Mouse (Mus musculus) heart, embryonic 16.5 days (tissue): Measurements from ENCODE around the gene Actr1a. TPM values are rescaled to one million over a fixed set of nuclear protein-coding genes. Genes with fewer than 3 reads are reported as not detected.
A peak's percentile ranks its signal among the peaks of the same experiment; 100 is the strongest.

ENCODE experiments used
- ATAC-seq: fragments of 200-750 bp; cut with Nextera tagmentation; replicated peaks from 2 replicates; pipeline ENCODE4 v1.8.0; 2017; ENCODE audit warnings: moderate number of reproducible peaks; ENCODE audit not compliant: insufficient read depth, low FRiP score; ENCODE audit errors: extremely low read depth
- H3K27ac ChIP-seq: fragments of 300-500 bp; sonication (generic); 2 replicates; pipeline ENCODE4 v1.5.1; 2014; ENCODE audit warnings: mild to moderate bottlenecking, low read length, control low read depth, moderate library complexity
- H3K27me3 ChIP-seq: fragments of 300-500 bp; sonication (generic); 2 replicates; pipeline ENCODE4 v1.6.1; 2014; ENCODE audit warnings: low read length, mixed read lengths; ENCODE audit not compliant: control insufficient read depth, insufficient read depth
- H3K36me3 ChIP-seq: fragments of 300-500 bp; sonication (generic); 2 replicates; pipeline ENCODE4 v1.6.1; 2014; ENCODE audit not compliant: control insufficient read depth, insufficient read depth
- H3K4me1 ChIP-seq: fragments of 300-500 bp; sonication (generic); 2 replicates; pipeline ENCODE4 v1.6.1; 2014; ENCODE audit warnings: low read length, mixed read lengths; ENCODE audit not compliant: control insufficient read depth, insufficient read depth
- H3K4me2 ChIP-seq: fragments of 300-500 bp; sonication (generic); 2 replicates; pipeline ENCODE4 v1.6.1; 2014; ENCODE audit warnings: low read depth, mild to moderate bottlenecking, control low read depth, low read length
- H3K4me3 ChIP-seq: fragments of 300-500 bp; sonication (generic); 2 replicates; pipeline ENCODE4 v1.5.1; 2014; ENCODE audit warnings: mild to moderate bottlenecking, control low read depth, low read length
- H3K9ac ChIP-seq: fragments of 300-500 bp; sonication (generic); 2 replicates; pipeline ENCODE4 v1.6.1; 2014; ENCODE audit warnings: low read length, control low read depth
- H3K9me3 ChIP-seq: fragments of 300-500 bp; sonication (generic); replicated peaks from 2 replicates; pipeline ENCODE4 v1.6.1; 2016; ENCODE audit warnings: low read length; ENCODE audit not compliant: control insufficient read depth
- WGBS: fragments of 180-500 bp; shearing (Covaris S2); extraction: QIAGEN DNeasy Blood & Tissue Kit; methylation state at CpG from one replicate; pipeline ENCODE4 v1.1.7; 2014; 5-methylcytosine and 5-hydroxymethylcytosine counted together
- polyA plus RNA-seq: library from polyadenylated mRNA; unstranded; fragments of >200 nt; fragmentation: Nextera tagmentation; extraction: Ambion mirVana; gene quantifications from 2 replicates; pipeline ENCODE4 v1.2.1, GENCODE M21; 2015

The Actr1a gene
- polyA plus RNA-seq, 1 experiment from 2014 or later = 126 TPM

DNA sequence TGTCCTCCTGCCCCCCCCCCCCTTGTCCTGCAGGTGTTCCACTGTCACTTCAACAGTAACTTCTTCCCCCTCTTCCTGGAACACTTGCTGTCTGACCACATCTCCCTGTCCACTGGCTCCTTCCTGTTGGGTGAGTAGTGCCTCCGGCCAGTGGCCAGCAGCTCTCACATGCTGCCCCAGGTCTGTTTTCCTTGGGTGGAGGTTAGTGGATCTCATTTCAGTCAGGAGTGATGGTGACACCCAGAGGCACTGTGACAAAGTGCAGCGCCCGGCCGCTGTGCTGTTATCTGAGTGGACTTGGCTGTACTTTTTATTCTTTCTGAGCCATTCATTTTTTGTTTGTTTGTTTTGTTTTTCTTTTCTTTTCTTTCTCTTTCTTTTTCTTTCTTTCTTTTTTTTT is 26.3 kb downstream of the Actr1a start:
- peak; percentile 67 for ATAC-seq
- no peaks in the 10 kb centered on the region for H3K36me3 ChIP-seq
- no peak overlapping the region for H3K4me3 ChIP-seq
- no peak overlapping the region for H3K27ac ChIP-seq
- H3K9me3 ChIP-seq = no peaks in the 10 kb centered on the region
- H3K27me3 ChIP-seq = no peaks in the 10 kb centered on the region
- 8% methylated on average over 4 of the region's 4 CpGs for WGBS
- no peak overlapping the region for H3K4me2 ChIP-seq
- H3K4me1 ChIP-seq = no peaks in the 10 kb centered on the region
- no peak overlapping the region for H3K9ac ChIP-seq

GRCm38 (mm10) chr19:46367798-46368590 is 27.6 kb downstream of the Actr1a start:
- no peaks in the 10 kb centered on the region for H3K36me3 ChIP-seq
- H3K27ac ChIP-seq = no peak overlapping the region
- no peak for ATAC-seq
- WGBS = 79% methylated on average over 23 of the region's 23 CpGs
- H3K9ac ChIP-seq = no peak overlapping the region
- H3K4me3 ChIP-seq = no peak overlapping the region
- H3K9me3 ChIP-seq = no peaks in the 10 kb centered on the region
- H3K4me2 ChIP-seq = no peak overlapping the region
- H3K4me1 ChIP-seq = no peaks in the 10 kb centered on the region
- H3K27me3 ChIP-seq = no peaks in the 10 kb centered on the region

DNA sequence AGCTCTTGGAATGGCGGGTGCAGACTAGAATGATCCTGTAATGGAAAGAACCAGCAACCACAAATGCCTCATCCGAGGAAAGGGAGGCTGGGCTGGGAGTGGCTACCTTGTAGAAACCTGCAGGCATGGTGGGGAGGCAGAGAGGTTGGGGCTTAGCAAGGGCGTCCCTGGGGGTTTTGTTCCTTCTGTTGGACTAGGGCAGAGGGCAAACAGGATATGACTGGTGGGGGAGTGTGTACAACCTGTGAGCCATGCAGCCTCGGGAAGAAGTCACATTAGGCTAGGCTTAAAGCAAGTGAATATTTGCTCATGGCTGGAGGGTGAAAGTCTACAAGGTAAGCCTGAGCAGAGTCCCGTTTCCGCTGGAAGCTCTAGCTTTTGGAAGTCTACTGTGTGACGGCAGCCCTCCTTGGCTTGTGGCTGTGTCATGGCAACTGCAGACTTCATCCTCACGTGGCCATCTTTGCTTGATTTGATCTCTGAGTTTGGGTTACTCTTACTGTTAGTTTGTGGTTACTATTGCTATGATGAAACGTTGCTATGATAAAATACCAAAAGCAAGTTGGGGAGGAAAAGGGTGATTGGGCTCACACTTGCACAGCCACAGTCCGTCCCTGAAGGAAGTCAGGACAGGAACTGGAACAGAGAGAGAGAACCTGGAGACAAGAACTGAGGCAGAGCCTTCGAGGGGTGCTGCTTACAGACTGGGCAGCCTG is 32.1 kb downstream of the Actr1a start:
- Histone ChIP-seq H3K36me3 (no peaks in the 10 kb centered on the region), H3K4me1 (no peaks in the 10 kb centered on the region), H3K4me2 (no peak overlapping the region), H3K27me3 (no peaks in the 10 kb centered on the region), H3K27ac (no peak overlapping the region), H3K9ac (no peak overlapping the region), H3K9me3 (no peaks in the 10 kb centered on the region), H3K4me3 (no peak overlapping the region)
- 73% methylated on average over 11 of the region's 11 CpGs for WGBS
- no peak for ATAC-seq

DNA sequence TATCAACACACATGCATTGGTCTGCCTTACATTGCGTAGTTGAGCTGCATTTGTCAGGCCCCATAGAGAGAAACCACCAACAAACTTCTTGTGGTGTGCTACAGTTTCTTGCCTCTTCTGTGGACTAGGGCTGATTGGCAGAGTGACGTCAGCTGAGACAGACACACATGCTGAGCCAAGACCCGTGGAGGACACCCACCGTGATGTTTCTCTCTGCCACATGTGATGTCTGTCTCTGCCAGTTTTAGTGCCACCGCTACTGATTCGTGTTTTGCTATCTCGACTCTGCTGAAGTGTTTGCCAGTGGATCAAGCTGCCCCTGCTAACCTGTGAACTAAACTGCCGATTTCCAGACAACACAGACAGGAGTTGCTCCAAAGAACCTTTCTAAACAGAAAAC is 33.4 kb downstream of the Actr1a start:
- Histone ChIP-seq H3K27me3 (0 out of 2 replicates have a peak, but pooled peaks cover 5% of the 10 kb centered on the region), H3K4me3 (no peak overlapping the region), H3K9ac (no peak overlapping the region), H3K36me3 (no peaks in the 10 kb centered on the region), H3K4me2 (no peak overlapping the region), H3K4me1 (peaks cover under 1% of the 10 kb centered on the region; the same call in 1 of the 2 replicates), H3K27ac (no peak overlapping the region), H3K9me3 (no peaks in the 10 kb centered on the region)
- no peak for ATAC-seq
- 69% methylated on average over 8 of the region's 8 CpGs for WGBS

DNA sequence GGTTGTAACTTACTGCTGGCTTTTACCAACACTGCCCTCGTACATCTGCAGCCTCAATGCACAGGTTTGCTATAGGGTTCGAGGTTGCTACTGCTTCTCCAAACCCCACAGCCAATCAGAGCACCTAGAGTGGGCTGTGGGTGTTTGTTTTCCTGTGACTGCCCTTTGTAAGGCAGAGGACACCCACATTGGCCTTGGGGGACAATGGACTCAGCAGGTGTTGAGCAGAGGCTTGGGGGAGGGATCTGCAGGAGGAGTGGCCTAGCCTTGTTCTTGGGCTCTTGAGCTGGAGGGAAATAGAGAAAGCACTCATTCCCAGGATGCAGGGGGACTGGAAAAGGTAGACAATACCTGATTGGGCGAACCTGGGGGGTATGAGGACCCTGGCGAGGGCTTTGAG is 37.2 kb downstream of the Actr1a start:
- Histone ChIP-seq H3K4me1 (peaks cover 2% of the 10 kb centered on the region; the same call in 1 of the 2 replicates), H3K27ac (peak overlapping the region; percentile 71), H3K4me2 (peak overlapping the region; percentile 65; the same call in 1 of the 2 replicates), H3K9me3 (no peaks in the 10 kb centered on the region), H3K36me3 (no peaks in the 10 kb centered on the region), H3K9ac (no peak overlapping the region), H3K4me3 (no peak overlapping the region), H3K27me3 (0 out of 2 replicates have a peak, but pooled peaks cover 8% of the 10 kb centered on the region)
- ATAC-seq = no peak
- 61% methylated on average over 4 of the region's 4 CpGs for WGBS

GRCm38 (mm10) chr19:46357344-46358280 is 37.9 kb downstream of the Actr1a start:
- H3K36me3 ChIP-seq = no peaks in the 10 kb centered on the region
- 0 out of 2 replicates have a peak, but pooled peaks have one; percentile 35 for ATAC-seq
- H3K9ac ChIP-seq = peak overlapping the region; percentile 61
- 0 out of 2 replicates have a peak, but pooled peaks cover 8% of the 10 kb centered on the region for H3K27me3 ChIP-seq
- H3K4me2 ChIP-seq = peak overlapping the region; percentile 65
- 17% methylated on average over 25 of the region's 25 CpGs for WGBS
- peak overlapping the region; percentile 71 for H3K27ac ChIP-seq
- H3K4me3 ChIP-seq = peak overlapping the region; percentile 50
- H3K4me1 ChIP-seq = peaks cover 2% of the 10 kb centered on the region; the same call in 1 of the 2 replicates
- no peaks in the 10 kb centered on the region for H3K9me3 ChIP-seq

- WGBS = 1% methylated on average over 29 of the region's 29 CpGs
- no peaks in the 10 kb centered on the region for H3K36me3 ChIP-seq
- no peaks in the 10 kb centered on the region for H3K9me3 ChIP-seq
- peak overlapping the region; percentile 50 for H3K4me3 ChIP-seq
- peaks cover 2% of the 10 kb centered on the region; the same call in 1 of the 2 replicates for H3K4me1 ChIP-seq
- peak; percentile 85 for ATAC-seq
- peak overlapping the region; percentile 61 for H3K9ac ChIP-seq
- H3K4me2 ChIP-seq = peak overlapping the region; percentile 65
- 0 out of 2 replicates have a peak overlapping the region, but pooled peaks have one; percentile 0 for H3K27ac ChIP-seq
- 0 out of 2 replicates have a peak, but pooled peaks cover 8% of the 10 kb centered on the region for H3K27me3 ChIP-seq
These were observed 38.8 kb downstream of the Actr1a start for GRCm38 (mm10) chr19:46356701-46357138.

DNA sequence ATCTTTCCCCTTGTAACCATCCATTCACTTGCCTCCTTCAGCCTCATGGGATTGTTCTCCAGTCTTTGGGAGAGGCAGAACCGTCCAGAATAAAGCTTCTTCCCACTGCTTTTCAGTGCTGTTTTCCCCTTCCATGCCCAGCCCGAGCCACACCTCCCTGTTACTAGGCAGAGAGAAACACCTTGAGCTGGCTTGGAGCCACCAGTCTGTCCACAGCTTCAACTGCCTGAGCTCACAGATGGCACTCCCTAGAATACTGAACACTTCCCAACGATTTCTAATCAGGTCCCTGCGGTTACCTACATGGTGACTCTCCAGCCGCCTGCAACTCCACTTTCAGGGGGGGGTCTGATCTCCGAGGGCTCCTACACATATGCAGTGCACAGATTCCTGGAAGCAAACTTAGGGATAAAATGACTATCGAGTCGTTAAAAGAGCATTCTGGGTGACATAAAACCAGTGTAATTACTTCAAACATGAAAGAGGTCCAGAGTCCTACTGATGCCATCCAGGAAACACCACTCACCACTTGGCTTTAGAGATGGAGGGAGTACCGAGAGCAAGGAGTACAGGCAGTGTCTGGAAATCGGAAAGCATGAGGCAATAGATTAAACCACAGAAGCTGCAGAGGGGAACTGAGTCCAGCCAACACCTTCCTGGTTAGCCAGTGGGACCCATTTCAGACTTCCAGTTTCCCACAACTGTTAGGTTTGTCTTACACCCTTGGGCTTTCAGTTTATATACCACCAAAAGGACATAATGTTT is 45.2 kb downstream of the Actr1a start, which contains the start of gene 2310034G01Rik:
Gene 2310034G01Rik, minus strand, starts transcription at position 135 of the 765 bp plus-strand sequence.
- Histone ChIP-seq H3K36me3 (no peaks in the 10 kb centered on the region), H3K4me2 (peak within 1 kb of the TSS; percentile 83), H3K4me3 (peak within 1 kb of the TSS; percentile 75), H3K4me1 (peaks cover 11% of the 10 kb centered on the region), H3K9me3 (no peaks in the 10 kb centered on the region), H3K27me3 (peaks cover 6% of the 10 kb centered on the region; the same call in 1 of the 2 replicates), H3K27ac (peak within 1 kb of the TSS; percentile 73; the same call in 1 of the 2 replicates), H3K9ac (peak within 1 kb of the TSS; percentile 82)
- WGBS = 48% methylated on average over 10 of the region's 10 CpGs
- ATAC-seq = no peak
